Mouse (Mus musculus) limb, embryonic 11.5 days (tissue): ENCODE results near the gene Prpf8. TPM values are rescaled to one million over a fixed set of nuclear protein-coding genes. Genes with fewer than 3 reads are reported as not detected.

ENCODE experiments used
- ATAC-seq: fragments of 200-750 bp; cut with Nextera tagmentation; 2 replicates; pipeline ENCODE4 v1.8.0; 2017; ENCODE audit warnings: low read depth; ENCODE audit not compliant: insufficient number of reproducible peaks, low FRiP score, low TSS enrichment
- DNase-seq: peaks from one replicate; pipeline ENCODE4 v3.0.0-alpha.2; 2015; ENCODE audit warnings: low spot score
- H3K27ac ChIP-seq: fragments of 300-500 bp; sonication (generic); replicated peaks from 2 replicates; pipeline ENCODE4 v1.5.1; 2014; ENCODE audit warnings: low read depth, mild to moderate bottlenecking, low read length
- H3K27me3 ChIP-seq: fragments of 300-500 bp; sonication (generic); 2 replicates; pipeline ENCODE4 v1.6.1; 2014; ENCODE audit warnings: mild to moderate bottlenecking, low read length, mixed read lengths; ENCODE audit not compliant: control insufficient read depth, insufficient read depth
- H3K36me3 ChIP-seq: fragments of 300-500 bp; sonication (generic); 2 replicates; pipeline ENCODE4 v1.6.1; 2014; ENCODE audit warnings: mild to moderate bottlenecking, low read length, moderate library complexity, mixed read lengths; ENCODE audit not compliant: control insufficient read depth, insufficient read depth
- H3K4me1 ChIP-seq: fragments of 300-500 bp; sonication (generic); 2 replicates; pipeline ENCODE4 v1.6.1; 2014; ENCODE audit warnings: low read length, mixed read lengths; ENCODE audit not compliant: control insufficient read depth, insufficient read depth
- H3K4me2 ChIP-seq: fragments of 300-500 bp; sonication (generic); 2 replicates; pipeline ENCODE4 v1.6.1; 2014; ENCODE audit warnings: low read depth, mild to moderate bottlenecking, moderate library complexity; ENCODE audit not compliant: severe bottlenecking
- H3K4me3 ChIP-seq: fragments of 300-500 bp; sonication (generic); 2 replicates; pipeline ENCODE4 v1.5.1; 2014; ENCODE audit warnings: low read depth, low read length
- H3K9ac ChIP-seq: fragments of 300-500 bp; sonication (generic); 2 replicates; pipeline ENCODE4 v1.6.1; 2014; ENCODE audit warnings: mild to moderate bottlenecking, low read length
- H3K9me3 ChIP-seq: fragments of 300-500 bp; sonication (generic); 2 replicates; pipeline ENCODE4 v1.6.1; 2016; ENCODE audit warnings: low read length; ENCODE audit not compliant: control insufficient read depth
- WGBS: fragments of 180-500 bp; shearing (Covaris S2); extraction: QIAGEN DNeasy Blood & Tissue Kit; methylation state at CpG from one replicate; pipeline ENCODE4 v1.1.7; 2014; 5-methylcytosine and 5-hydroxymethylcytosine counted together
- polyA plus RNA-seq: library from polyadenylated mRNA; unstranded; fragments of >200 nt; fragmentation: Nextera tagmentation; extraction: Ambion mirVana; gene quantifications from 2 replicates; pipeline ENCODE4 v1.2.1, GENCODE M21; 2014

Gene Prpf8
- polyA plus RNA-seq, 1 experiment from 2014 or later, result 111 TPM

DNA sequence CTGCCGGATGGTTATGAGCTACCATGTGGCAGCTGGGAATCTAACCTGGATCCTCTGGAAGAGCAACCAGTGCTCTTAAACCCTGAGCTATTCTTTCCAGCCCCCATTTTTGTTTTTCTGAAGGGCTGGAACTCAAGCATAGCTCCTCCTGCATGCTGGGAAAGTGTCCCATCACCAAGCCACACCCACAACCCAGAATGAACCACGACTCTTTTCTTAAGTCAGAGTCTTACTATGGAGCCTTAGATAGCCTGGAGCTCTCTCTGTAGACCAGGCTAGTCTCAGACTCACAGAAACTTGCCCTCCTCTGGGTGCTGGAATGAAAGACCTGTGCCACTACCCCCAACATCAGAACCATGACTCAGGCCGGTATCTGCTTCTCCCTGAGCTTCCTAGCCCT is 38.0 kb upstream of the Prpf8 start:
- WGBS, result 72% methylated on average over 3 of the region's 3 CpGs
- H3K9me3 ChIP-seq, result no peaks in the 10 kb centered on the region

DNA sequence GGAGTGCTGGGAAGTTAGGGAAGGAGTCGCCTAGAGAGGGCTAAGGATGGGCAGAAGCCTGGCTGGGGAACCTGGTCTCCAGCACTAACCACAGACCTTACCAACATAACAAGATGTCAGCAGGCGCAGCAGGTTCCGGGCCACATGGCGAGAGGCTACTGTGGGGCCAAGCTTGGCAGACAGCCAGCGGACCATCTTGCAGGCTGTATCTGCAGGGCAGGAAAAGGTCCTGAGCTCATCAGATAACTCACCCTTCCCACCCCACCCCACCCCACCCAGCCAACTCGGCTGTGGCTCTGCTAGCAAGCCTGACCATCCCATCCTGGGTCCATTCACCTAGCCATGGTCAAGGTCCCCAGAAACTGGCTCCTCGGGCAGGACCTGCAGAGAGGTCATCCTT is 36.9 kb upstream of the Prpf8 start:
- ATAC-seq (no peak), DNase-seq (no peak)
- Histone ChIP-seq H3K9ac (no peak overlapping the region), H3K4me2 (no peak overlapping the region), H3K27ac (no peak overlapping the region), H3K36me3 (peaks cover 6% of the 10 kb centered on the region; the same call in 1 of the 2 replicates), H3K27me3 (no peaks in the 10 kb centered on the region), H3K9me3 (no peaks in the 10 kb centered on the region), H3K4me1 (peaks cover under 1% of the 10 kb centered on the region; the same call in 1 of the 2 replicates), H3K4me3 (no peak overlapping the region)
- WGBS, result 89% methylated on average over 7 of the region's 7 CpGs

More for the DNA sequence above, 38.0 kb upstream of the Prpf8 start:
- Histone ChIP-seq H3K9ac (no peak overlapping the region), H3K4me1 (no peaks in the 10 kb centered on the region; the same call in 1 of the 2 replicates), H3K4me3 (no peak overlapping the region), H3K36me3 (peaks cover 8% of the 10 kb centered on the region; the same call in 1 of the 2 replicates), H3K4me2 (no peak overlapping the region), H3K27me3 (no peaks in the 10 kb centered on the region), H3K27ac (no peak overlapping the region)
- ATAC-seq (no peak), DNase-seq (no peak)

DNA sequence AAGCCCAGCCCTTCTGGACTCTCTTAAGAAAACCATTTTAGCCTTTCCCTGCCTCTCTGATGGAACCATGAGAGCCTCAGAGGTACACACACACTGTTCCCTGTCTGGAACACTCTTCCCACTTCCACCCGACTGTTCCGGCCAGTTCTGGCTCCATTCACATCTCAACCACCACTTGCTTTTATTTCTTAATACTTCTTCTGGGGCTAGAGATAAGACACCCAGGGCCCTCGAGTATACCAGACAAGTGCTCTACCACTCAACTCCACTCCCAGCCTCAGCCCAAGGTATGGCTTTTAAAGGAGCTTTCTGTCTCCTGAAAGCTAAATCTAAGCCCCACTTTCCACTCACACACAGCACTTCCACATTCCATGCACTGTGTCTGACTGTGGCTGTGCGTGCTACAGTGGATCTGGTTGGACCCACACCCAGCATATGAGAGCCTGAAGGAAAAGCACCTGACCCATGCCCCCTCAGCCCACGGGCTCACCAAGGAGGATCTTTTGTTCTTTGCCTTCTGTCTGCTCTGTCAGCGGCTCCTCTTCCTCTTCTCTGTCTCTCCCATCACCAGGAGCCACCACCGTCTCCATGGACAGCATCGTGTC is 36.2 kb upstream of the Prpf8 start:
- Histone ChIP-seq H3K4me2 (no peak overlapping the region), H3K4me3 (no peak overlapping the region), H3K27ac (no peak overlapping the region), H3K9me3 (no peaks in the 10 kb centered on the region), H3K27me3 (no peaks in the 10 kb centered on the region), H3K4me1 (peaks cover 4% of the 10 kb centered on the region; the same call in 1 of the 2 replicates), H3K9ac (no peak overlapping the region), H3K36me3 (peaks cover 6% of the 10 kb centered on the region; the same call in 1 of the 2 replicates)
- no peak for ATAC-seq
- DNase-seq, result no peak
- 88% methylated on average over 8 of the region's 8 CpGs for WGBS

DNA sequence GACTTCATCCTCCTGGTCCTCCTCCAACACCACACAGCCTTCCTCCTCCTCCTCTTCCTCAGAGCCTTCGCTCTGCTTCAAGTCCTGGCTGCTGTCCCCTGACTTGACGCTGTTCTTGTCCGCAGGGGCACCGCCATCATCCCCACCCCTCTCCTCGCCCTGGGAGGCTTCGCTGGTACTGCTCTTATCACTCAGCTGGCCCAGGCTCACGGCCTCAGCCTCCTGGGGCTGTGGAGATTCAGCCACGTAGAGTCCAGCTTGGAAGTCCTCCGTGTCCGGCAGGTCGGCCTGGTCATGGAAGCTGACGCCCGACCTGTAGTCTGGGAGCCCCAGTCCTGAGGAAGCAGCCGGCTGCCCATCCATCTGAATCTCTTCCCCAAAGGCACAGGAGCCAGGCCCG is 35.7 kb upstream of the Prpf8 start:
- Histone ChIP-seq H3K9ac (0 out of 2 replicates have a peak overlapping the region, but pooled peaks have one; percentile 18), H3K36me3 (peaks cover 6% of the 10 kb centered on the region; the same call in 1 of the 2 replicates), H3K4me3 (no peak overlapping the region), H3K9me3 (no peaks in the 10 kb centered on the region), H3K27me3 (no peaks in the 10 kb centered on the region), H3K4me2 (no peak overlapping the region), H3K4me1 (peaks cover 4% of the 10 kb centered on the region; the same call in 1 of the 2 replicates), H3K27ac (no peak overlapping the region)
- ATAC-seq, result no peak
- WGBS, result 88% methylated on average over 15 of the region's 15 CpGs
- no peak for DNase-seq

DNA sequence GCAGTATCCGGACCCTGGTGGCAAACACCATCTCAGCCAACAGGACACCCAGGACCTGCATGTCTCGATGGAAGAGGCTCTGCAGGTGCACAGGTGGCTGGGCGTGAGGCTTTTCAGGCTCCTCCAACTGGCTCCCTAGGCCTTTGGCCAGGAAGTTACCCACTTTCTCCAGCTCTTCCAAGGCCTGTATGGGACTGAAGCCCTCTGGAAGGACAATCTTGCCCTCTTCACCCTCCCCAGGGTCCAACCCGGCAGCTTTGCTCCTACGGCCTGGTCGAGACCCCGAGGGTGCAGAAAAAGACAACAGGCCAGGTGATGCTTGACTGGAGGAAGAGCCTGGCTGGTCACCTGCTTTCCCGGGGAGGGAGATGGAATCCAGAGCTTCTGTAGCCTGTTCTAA is 34.5 kb upstream of the Prpf8 start:
- H3K27ac ChIP-seq, result no peak overlapping the region
- 90% methylated on average over 8 of the region's 8 CpGs for WGBS
- DNase-seq (no peak), ATAC-seq (no peak)
- no peak overlapping the region for H3K4me3 ChIP-seq
- no peak overlapping the region for H3K4me2 ChIP-seq
- peaks cover 6% of the 10 kb centered on the region; the same call in 1 of the 2 replicates for H3K36me3 ChIP-seq
- no peaks in the 10 kb centered on the region for H3K27me3 ChIP-seq
- H3K9me3 ChIP-seq, result no peaks in the 10 kb centered on the region
- peaks cover 4% of the 10 kb centered on the region; the same call in 1 of the 2 replicates for H3K4me1 ChIP-seq
- H3K9ac ChIP-seq, result no peak overlapping the region

DNA sequence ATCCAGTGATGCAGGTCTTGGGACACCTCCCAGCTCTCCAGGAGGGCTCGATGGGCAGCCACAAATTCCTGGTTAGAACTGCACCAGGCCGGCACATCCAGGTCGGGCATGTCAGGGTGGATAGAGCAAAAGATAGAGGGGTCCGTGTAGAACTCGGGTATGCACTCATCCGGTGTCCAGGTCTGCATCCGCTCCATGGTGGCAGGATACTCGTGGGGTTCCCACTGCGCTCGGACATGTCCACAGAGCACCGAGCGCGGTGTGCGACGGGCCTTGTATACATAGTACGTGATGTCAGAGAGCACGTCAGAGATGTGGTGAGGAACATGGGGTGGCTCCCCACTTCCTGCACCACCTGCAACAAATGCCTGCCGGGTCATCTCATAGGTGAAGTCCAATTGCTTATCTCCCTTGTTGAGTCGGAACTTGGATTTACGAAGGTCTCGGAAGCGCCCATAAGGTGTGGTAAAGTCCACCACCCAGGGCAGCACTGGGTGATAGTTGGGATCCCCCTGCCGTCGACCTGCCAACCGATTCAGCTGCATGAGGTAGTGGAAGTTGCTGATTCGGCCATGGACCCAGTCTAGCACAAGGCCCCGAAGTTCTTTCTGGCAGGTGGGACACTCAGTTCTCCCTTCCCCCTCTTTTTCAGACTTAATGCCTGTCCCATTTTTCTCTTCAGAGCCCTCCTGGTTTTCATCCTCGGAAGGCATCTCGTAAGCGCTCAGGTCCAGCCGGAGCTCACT is 33.6 kb upstream of the Prpf8 start:
- H3K9ac ChIP-seq, result no peak overlapping the region
- 91% methylated on average over 31 of the region's 31 CpGs for WGBS
- no peak for ATAC-seq
- peaks cover 5% of the 10 kb centered on the region; the same call in 1 of the 2 replicates for H3K36me3 ChIP-seq
- DNase-seq, result no peak
- H3K4me3 ChIP-seq, result no peak overlapping the region
- peak overlapping the region; percentile 100; the same call in 1 of the 2 replicates for H3K4me2 ChIP-seq
- no peak overlapping the region for H3K27ac ChIP-seq
- peaks cover 4% of the 10 kb centered on the region; the same call in 1 of the 2 replicates for H3K4me1 ChIP-seq
- H3K9me3 ChIP-seq, result no peaks in the 10 kb centered on the region
- H3K27me3 ChIP-seq, result no peaks in the 10 kb centered on the region

DNA sequence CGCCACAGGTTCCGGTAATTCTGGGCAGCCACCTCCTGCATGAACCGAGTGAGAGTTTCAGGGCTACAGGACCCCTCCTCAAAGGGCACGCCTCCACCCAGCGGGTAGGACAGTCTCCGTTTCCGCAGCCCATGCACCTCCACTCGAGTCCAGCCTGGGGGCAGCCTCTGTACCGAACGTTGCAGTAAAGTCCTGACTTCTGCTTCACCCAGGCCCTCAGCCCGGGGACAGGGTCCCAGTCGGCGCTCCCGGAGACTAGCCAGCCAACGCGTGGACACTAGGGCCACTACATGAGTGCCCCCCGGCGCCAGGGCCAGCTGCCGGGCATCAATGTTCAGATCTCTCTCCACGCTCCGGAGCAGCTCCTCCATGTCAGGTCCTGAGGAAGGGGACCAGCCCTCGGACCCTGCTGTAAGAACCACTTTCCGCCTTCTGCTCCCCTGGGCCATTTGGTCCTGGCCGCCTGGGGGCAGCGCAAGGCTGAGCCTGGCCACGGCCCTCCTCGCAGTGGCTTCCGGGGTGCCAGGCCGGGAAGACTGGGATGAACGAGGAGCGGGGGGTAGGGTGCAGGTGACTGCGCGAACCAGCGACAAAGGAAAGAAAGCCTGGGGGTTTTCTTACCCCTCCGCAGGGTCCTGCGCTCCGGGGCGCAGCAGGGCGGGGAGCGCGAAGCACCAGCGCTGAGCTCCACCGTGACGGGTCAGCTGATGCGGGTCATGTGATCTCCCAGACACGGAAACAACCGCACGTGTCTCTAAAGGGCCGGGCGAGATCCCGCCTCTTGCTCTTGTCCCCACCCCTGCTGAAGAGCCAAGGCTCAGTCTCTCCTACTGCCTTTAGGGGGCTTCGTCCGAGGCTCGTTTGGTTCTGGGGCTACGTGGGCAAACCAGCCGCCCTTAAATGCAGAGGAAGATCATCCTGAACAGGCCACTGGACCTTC is 32.4 kb upstream of the Prpf8 start, which contains the start of gene Wdr81:
Gene Wdr81 (minus strand): TSS at position 727 of the 940 bp plus-strand sequence.
- 3% methylated on average over 56 of the region's 56 CpGs for WGBS
- peaks cover 4% of the 10 kb centered on the region; the same call in 1 of the 2 replicates for H3K4me1 ChIP-seq
- no peaks in the 10 kb centered on the region for H3K36me3 ChIP-seq
- peak; percentile 88 for ATAC-seq
- H3K9me3 ChIP-seq, result no peaks in the 10 kb centered on the region
- H3K4me2 ChIP-seq, result peak within 1 kb of the TSS; percentile 100
- H3K27me3 ChIP-seq, result no peaks in the 10 kb centered on the region
- no peak within 1 kb of the TSS for H3K27ac ChIP-seq
- H3K9ac ChIP-seq, result peak within 1 kb of the TSS; percentile 62
- H3K4me3 ChIP-seq, result peak within 1 kb of the TSS; percentile 58
- DNase-seq, result peak; percentile 91
